Mouse (Mus musculus) hindbrain, embryonic 10.5 days (tissue): ENCODE measurements at regions not wholly inside any gene's neighbourhood (a gene's known extent, or its start where the extent isn't known, plus 50 kb on each side); places are given as distances from the start of the nearest gene placed in this dataset.

Source experiments
- DNase-seq: peaks from one replicate; pipeline ENCODE4 v3.0.0-alpha.2; 2017; ENCODE audit warnings: low spot score
- H3K27ac ChIP-seq: fragments of 300-500 bp; sonication (generic); 2 replicates; pipeline ENCODE4 v1.5.1; 2016; ENCODE audit warnings: mild to moderate bottlenecking, moderate library complexity
- H3K27me3 ChIP-seq: fragments of 300-500 bp; sonication (generic); 2 replicates; pipeline ENCODE4 v1.6.1; 2016; ENCODE audit warnings: mild to moderate bottlenecking; ENCODE audit not compliant: poor library complexity, insufficient read depth, severe bottlenecking
- H3K36me3 ChIP-seq: fragments of 300-500 bp; sonication (generic); 2 replicates; pipeline ENCODE4 v1.6.1; 2016; ENCODE audit warnings: mild to moderate bottlenecking, moderate library complexity
- H3K4me1 ChIP-seq: fragments of 300-500 bp; sonication (generic); replicated peaks from 2 replicates; pipeline ENCODE4 v1.6.1; 2016; ENCODE audit warnings: mild to moderate bottlenecking
- H3K4me3 ChIP-seq: fragments of 300-500 bp; sonication (generic); 2 replicates; pipeline ENCODE4 v1.5.1; 2016; ENCODE audit warnings: mild to moderate bottlenecking, moderate library complexity
- H3K9me3 ChIP-seq: fragments of 300-500 bp; sonication (generic); 2 replicates; pipeline ENCODE4 v1.6.1; 2016; ENCODE audit warnings: mild to moderate bottlenecking, moderate library complexity
- WGBS: fragments of 180-500 bp; shearing (Covaris S2); methylation state at CpG from one replicate; pipeline ENCODE4 v1.1.7; 2016; 5-methylcytosine and 5-hydroxymethylcytosine counted together

DNA sequence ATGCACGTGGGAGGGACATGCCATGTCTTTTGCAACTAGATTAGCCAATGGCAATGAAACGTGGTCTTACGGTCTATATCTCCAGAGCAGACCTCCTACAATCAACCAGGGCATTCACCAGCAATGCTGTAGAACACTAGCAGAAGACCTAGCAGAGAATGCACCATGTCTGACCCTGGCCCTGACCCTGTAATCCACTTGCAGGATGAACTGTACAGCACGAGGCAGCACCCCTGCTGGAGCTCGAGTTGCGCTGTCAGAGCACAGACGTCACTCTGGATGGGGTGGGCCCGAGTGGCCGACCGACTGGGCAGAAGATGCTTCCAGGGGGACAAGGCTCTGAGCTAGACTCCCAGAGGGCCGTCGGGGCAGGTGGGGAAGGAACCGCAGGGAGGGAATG is 110.4 kb upstream of the Klf14 start:
- no peak for DNase-seq
- Histone ChIP-seq H3K9me3 (no peaks in the 10 kb centered on the region), H3K36me3 (no peaks in the 10 kb centered on the region), H3K27me3 (no peaks in the 10 kb centered on the region), H3K27ac (no peak overlapping the region), H3K4me3 (no peak overlapping the region), H3K4me1 (peaks cover 3% of the 10 kb centered on the region)
- WGBS = 76% methylated on average over 13 of the region's 13 CpGs

- H3K36me3 ChIP-seq = no peaks in the 10 kb centered on the region
- 94% methylated on average over 6 of the region's 6 CpGs for WGBS
- peaks cover 9% of the 10 kb centered on the region for H3K4me1 ChIP-seq
- DNase-seq = no peak
- H3K27ac ChIP-seq = no peak overlapping the region
- H3K4me3 ChIP-seq = no peak overlapping the region
- no peaks in the 10 kb centered on the region for H3K9me3 ChIP-seq
- H3K27me3 ChIP-seq = no peaks in the 10 kb centered on the region
Measured at GRCm38 (mm10) chr6:31070537-31070936, 111.7 kb upstream of the Klf14 start.

DNA sequence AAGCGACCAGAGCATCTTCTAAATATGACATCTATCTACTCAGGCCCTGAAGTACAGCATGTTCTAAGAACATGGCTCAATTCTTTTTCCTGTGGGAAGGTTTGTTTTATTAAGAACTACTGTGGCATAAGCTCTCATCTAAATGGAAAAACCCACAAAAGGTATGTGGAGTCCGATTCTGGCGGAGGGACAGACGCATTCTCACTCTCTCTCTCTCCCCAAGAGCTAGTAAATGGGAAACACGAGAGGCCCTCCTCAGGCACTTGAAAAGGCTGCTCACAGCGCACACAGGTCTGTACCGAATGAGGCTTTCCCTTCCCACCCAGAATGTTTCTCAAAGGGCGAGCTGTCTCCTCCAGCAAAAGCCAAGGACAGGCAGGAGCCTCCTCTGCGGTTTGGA is 112.1 kb upstream of the Klf14 start:
- Histone ChIP-seq H3K36me3 (no peaks in the 10 kb centered on the region), H3K27ac (0 out of 2 replicates have a peak overlapping the region, but pooled peaks have one; percentile 24), H3K27me3 (no peaks in the 10 kb centered on the region), H3K4me1 (peaks cover 14% of the 10 kb centered on the region), H3K4me3 (no peak overlapping the region), H3K9me3 (no peaks in the 10 kb centered on the region)
- WGBS = 79% methylated on average over 9 of the region's 9 CpGs
- DNase-seq = no peak

GRCm38 (mm10) chr6:31072072-31072471 is 113.2 kb upstream of the Klf14 start:
- Histone ChIP-seq H3K27ac (no peak overlapping the region), H3K9me3 (no peaks in the 10 kb centered on the region), H3K27me3 (no peaks in the 10 kb centered on the region), H3K4me3 (no peak overlapping the region), H3K36me3 (no peaks in the 10 kb centered on the region), H3K4me1 (peaks cover 23% of the 10 kb centered on the region)
- DNase-seq = no peak
- 89% methylated on average over 7 of the region's 7 CpGs for WGBS

DNA sequence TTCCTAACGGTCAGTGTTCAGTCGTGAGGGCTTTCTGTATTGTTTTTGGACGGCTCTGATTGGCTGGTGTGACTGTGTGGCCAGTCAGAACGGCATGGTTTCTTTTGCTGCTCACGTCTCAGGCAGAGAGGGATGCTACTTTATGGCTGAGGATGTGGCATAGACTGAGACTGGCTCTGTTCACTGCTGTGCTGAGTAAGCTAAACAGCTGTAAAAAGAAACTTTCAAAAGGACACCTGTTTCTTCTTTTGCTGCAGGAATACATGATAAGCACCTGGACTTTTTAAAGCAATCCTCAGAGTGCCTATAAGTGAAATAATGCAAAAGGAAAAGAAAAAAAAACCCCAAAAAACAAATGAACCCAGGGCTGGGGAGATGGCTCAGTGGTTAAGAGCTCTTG is 113.7 kb upstream of the Klf14 start:
- H3K27ac ChIP-seq = no peak overlapping the region
- H3K36me3 ChIP-seq = no peaks in the 10 kb centered on the region
- H3K4me1 ChIP-seq = peaks cover 26% of the 10 kb centered on the region
- no peak for DNase-seq
- H3K27me3 ChIP-seq = no peaks in the 10 kb centered on the region
- WGBS = 54% methylated on average over 5 of the region's 5 CpGs
- H3K4me3 ChIP-seq = no peak overlapping the region
- no peaks in the 10 kb centered on the region for H3K9me3 ChIP-seq

DNA sequence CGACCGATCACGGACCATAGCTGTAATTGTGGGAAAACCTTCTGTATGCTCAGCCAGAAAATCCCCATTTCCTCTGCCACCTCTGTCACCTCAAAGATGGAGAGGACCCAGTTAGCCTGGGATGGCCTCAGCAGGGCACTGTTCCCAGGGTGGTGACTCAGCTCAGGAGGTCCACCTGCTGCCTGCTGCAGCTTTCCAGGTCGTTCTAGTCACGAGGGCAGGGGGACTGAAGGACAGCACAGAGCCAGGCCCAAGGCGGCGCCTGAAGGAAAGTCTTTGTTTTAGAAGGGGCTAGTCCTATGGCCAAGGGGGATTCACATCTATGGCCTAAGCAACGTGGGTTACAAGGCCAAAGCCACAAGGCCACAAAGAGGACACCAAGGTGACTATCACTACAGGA is 114.5 kb upstream of the Klf14 start:
- 86% methylated on average over 8 of the region's 8 CpGs for WGBS
- Histone ChIP-seq H3K27me3 (no peaks in the 10 kb centered on the region), H3K4me1 (peaks cover 26% of the 10 kb centered on the region), H3K36me3 (no peaks in the 10 kb centered on the region), H3K27ac (no peak overlapping the region), H3K9me3 (no peaks in the 10 kb centered on the region), H3K4me3 (no peak overlapping the region)
- no peak for DNase-seq

DNA sequence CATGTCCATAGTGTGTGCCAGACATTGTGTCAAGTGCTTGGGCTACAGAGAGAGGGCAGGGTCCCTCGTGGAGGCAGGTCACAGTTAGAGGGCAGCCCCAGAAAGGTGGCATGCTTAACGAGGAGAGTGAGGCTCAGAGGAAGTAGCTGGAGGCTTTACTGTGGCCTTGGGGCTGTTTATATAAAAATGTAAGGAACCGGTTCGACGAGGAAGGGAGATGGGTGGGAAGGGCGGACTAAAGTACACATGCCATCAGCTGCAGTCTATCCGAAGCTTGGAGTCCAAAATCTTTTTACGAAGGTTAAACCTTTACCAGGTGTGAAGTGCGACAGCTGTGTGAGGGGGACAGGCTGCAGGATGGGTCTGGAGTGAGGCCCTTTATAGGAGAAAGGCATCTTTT is 115.5 kb upstream of the Klf14 start:
- Histone ChIP-seq H3K4me3 (no peak overlapping the region), H3K27me3 (no peaks in the 10 kb centered on the region), H3K9me3 (no peaks in the 10 kb centered on the region), H3K36me3 (no peaks in the 10 kb centered on the region), H3K4me1 (peaks cover 26% of the 10 kb centered on the region), H3K27ac (no peak overlapping the region)
- 65% methylated on average over 9 of the region's 9 CpGs for WGBS
- no peak for DNase-seq

DNA sequence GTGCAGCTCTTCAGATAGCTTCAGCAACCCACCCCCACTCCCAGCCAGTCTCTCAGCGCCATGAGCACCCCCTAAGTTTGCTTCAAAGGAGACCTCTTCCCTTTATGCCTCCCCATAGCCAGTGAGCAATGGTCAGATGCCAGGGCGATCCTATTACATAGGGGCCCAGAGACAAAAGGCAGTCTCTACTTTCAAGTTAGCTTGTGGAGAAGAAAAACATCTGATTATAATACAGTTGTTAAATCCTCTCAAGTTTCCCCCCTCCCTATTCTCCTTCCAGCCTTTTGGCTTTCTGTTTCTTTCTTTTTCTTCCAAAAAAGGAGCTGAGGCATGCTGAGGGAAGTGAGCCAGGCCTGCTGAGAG is 116.3 kb upstream of the Klf14 start:
- Histone ChIP-seq H3K27me3 (no peaks in the 10 kb centered on the region), H3K4me3 (no peak overlapping the region), H3K9me3 (no peaks in the 10 kb centered on the region), H3K36me3 (no peaks in the 10 kb centered on the region), H3K27ac (no peak overlapping the region), H3K4me1 (peaks cover 26% of the 10 kb centered on the region)
- 26% methylated on average over 2 of the region's 2 CpGs for WGBS
- DNase-seq = no peak

- H3K27me3 ChIP-seq = no peaks in the 10 kb centered on the region
- no peaks in the 10 kb centered on the region for H3K36me3 ChIP-seq
- no peak overlapping the region for H3K4me3 ChIP-seq
- no peaks in the 10 kb centered on the region for H3K9me3 ChIP-seq
- peaks cover 26% of the 10 kb centered on the region for H3K4me1 ChIP-seq
- WGBS = 18% methylated on average over 13 of the region's 13 CpGs
- DNase-seq = peak; percentile 83
- peak overlapping the region; percentile 70; the same call in 1 of the 2 replicates for H3K27ac ChIP-seq
Measured at GRCm38 (mm10) chr6:31075572-31076477, 116.9 kb upstream of the Klf14 start.

GRCm38 (mm10) chr6:31076478-31076834 is 117.6 kb upstream of the Klf14 start:
- H3K4me1 ChIP-seq = peaks cover 26% of the 10 kb centered on the region
- no peak for DNase-seq
- H3K27ac ChIP-seq = peak overlapping the region; percentile 50; the same call in 1 of the 2 replicates
- no peaks in the 10 kb centered on the region for H3K9me3 ChIP-seq
- no peaks in the 10 kb centered on the region for H3K36me3 ChIP-seq
- H3K4me3 ChIP-seq = no peak overlapping the region
- WGBS = 75% methylated on average over 6 of the region's 6 CpGs
- no peaks in the 10 kb centered on the region for H3K27me3 ChIP-seq

DNA sequence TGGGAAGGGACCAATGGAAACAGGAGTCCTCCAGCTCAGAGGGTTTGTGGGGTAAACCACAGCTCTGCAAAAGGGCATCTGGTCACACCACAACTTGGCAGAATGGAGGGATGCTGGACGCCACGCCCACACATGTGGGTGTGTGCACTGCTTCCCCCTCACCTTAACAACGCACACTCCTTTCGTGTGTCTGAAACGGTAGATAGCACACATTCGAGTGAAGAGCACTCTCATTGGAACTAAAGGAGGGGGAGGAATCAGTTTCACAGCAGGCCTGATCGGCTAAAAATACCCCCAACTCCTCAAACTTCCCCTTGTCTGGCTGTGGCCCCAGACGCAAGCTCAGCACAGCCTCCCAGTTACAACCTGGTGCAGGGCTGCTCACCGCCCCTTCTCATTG is 118.3 kb upstream of the Klf14 start:
- Histone ChIP-seq H3K27ac (peak overlapping the region; percentile 8; the same call in 1 of the 2 replicates), H3K27me3 (no peaks in the 10 kb centered on the region), H3K4me3 (no peak overlapping the region), H3K36me3 (no peaks in the 10 kb centered on the region), H3K9me3 (no peaks in the 10 kb centered on the region), H3K4me1 (peaks cover 31% of the 10 kb centered on the region)
- no peak for DNase-seq
- WGBS = 79% methylated on average over 9 of the region's 9 CpGs

DNA sequence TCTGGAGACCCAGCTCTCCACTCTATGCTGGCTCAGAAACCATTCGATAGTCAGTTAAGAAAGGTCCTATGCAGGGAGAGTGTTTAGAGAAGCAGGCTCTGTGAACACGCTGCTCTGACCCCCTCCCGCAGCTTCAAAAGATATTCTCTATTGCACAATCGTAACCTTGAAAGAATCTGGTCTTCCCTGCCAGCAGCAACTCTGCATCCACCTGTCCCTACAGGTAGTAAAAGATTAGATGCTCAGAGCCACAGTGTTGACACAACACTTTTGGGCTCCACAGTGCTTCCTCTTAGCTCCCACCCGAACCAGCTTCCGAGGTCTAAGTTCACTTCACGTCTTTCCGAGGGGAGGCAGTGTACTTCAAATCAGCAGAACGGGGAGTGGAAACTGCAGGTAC is 118.9 kb upstream of the Klf14 start:
- WGBS = 85% methylated on average over 9 of the region's 9 CpGs
- Histone ChIP-seq H3K27ac (no peak overlapping the region), H3K4me3 (no peak overlapping the region), H3K36me3 (no peaks in the 10 kb centered on the region), H3K4me1 (peaks cover 35% of the 10 kb centered on the region), H3K27me3 (no peaks in the 10 kb centered on the region), H3K9me3 (no peaks in the 10 kb centered on the region)
- no peak for DNase-seq

DNA sequence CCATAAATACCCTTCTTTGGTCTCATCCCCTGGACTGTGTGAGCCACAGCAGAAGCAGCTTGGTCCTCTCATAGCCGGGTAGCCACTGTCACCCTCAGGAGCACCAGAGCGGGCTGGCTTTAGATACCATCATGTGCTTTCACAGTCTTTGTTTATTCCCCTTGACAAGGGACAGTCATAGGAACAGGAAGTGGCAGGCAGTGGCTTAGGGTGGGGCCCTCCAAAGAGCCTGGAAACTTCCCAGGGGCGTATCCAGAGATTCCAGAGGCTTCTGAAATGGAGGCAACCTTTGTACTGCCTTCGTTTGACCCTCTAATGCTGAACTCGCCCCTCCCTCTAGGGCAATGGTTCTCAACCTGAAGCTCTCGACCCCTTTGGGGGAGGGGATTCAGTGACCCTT is 119.5 kb upstream of the Klf14 start:
- Histone ChIP-seq H3K27ac (no peak overlapping the region), H3K36me3 (no peaks in the 10 kb centered on the region), H3K9me3 (no peaks in the 10 kb centered on the region), H3K4me1 (peaks cover 38% of the 10 kb centered on the region), H3K27me3 (no peaks in the 10 kb centered on the region), H3K4me3 (no peak overlapping the region)
- 81% methylated on average over 6 of the region's 6 CpGs for WGBS
- no peak for DNase-seq
